Mouse (Mus musculus): Measurements from ENCODE around the gene Dusp13.

- peak; percentile 53 for TF ChIP-seq CTCF (conservative IDR thresholded peaks at IDR 0.05; ENCODE audit: low read length)
- TF ChIP-seq POU5F1 (IDR thresholded peaks at IDR 0.05; ENCODE audit: borderline replicate concordance, low read length), result no peak
Measured at GRCm38 (mm10) chr14:21748142-21748870, 2.7 kb downstream of the Dusp13 start.
